Mouse (Mus musculus) mature B cell (primary cell): ENCODE results near the gene Tmcc3.
"Not testable (repeated sequence)": the region's sequence is repeated elsewhere in the genome, so short reads cannot be mapped to it uniquely, and the experiment has no call there.

Experiments used
- in situ Hi-C: fragments of 300-500 bp; cut with MboI; formaldehyde crosslinking; loops from 2 replicates; pipeline ENCODE4 v1.14.3; 2019

The Tmcc3 gene

GRCm38 (mm10) chr10:94514506-94515178 lies 202.9 kb downstream of the Tmcc3 start:
- in situ Hi-C loops, result no loop called here

- in situ Hi-C loops, result no loop called here
These were observed 203.4 kb downstream of the Tmcc3 start for GRCm38 (mm10) chr10:94515179-94515545.

GRCm38 (mm10) chr10:94515583-94515982 lies 203.8 kb downstream of the Tmcc3 start:
- in situ Hi-C loops, result no loop called here

GRCm38 (mm10) chr10:94519887-94520286 lies 208.1 kb downstream of the Tmcc3 start:
- in situ Hi-C loops, result no loop called here

- in situ Hi-C loops, result no loop called here
These were observed 208.8 kb downstream of the Tmcc3 start for GRCm38 (mm10) chr10:94520306-94521106.

- in situ Hi-C loops, result no loop called here
These were observed 209.3 kb downstream of the Tmcc3 start for GRCm38 (mm10) chr10:94521107-94521401.

- in situ Hi-C loops, result no loop called here
These were observed 210.0 kb downstream of the Tmcc3 start for GRCm38 (mm10) chr10:94521776-94522175.

GRCm38 (mm10) chr10:94523297-94523696 lies 211.5 kb downstream of the Tmcc3 start:
- in situ Hi-C loops, result no loop called here

GRCm38 (mm10) chr10:94523711-94524156 lies 212.0 kb downstream of the Tmcc3 start:
- in situ Hi-C loops, result no loop called here

GRCm38 (mm10) chr10:94524966-94525365 lies 213.2 kb downstream of the Tmcc3 start:
- in situ Hi-C loops, result no loop called here

- in situ Hi-C loops, result no loop called here
These were observed 214.0 kb downstream of the Tmcc3 start for GRCm38 (mm10) chr10:94525784-94526183.

- in situ Hi-C loops, result no loop called here
These were observed 215.1 kb downstream of the Tmcc3 start for GRCm38 (mm10) chr10:94526834-94527233.

- in situ Hi-C loops, result no loop called here
These were observed 215.5 kb downstream of the Tmcc3 start for GRCm38 (mm10) chr10:94527248-94527647.

- in situ Hi-C loops, result no loop called here
These were observed 218.3 kb downstream of the Tmcc3 start for GRCm38 (mm10) chr10:94530079-94530478.

- in situ Hi-C loops, result no loop called here
These were observed 219.7 kb downstream of the Tmcc3 start for GRCm38 (mm10) chr10:94531482-94531881.

- in situ Hi-C loops, result no loop called here
These were observed 221.5 kb downstream of the Tmcc3 start for GRCm38 (mm10) chr10:94533081-94533724.

GRCm38 (mm10) chr10:94538623-94539022 lies 226.9 kb downstream of the Tmcc3 start:
- in situ Hi-C loops, result not testable (repeated sequence)

- in situ Hi-C loops, result no loop called here
These were observed 228.5 kb downstream of the Tmcc3 start for GRCm38 (mm10) chr10:94540241-94540640.

GRCm38 (mm10) chr10:94543956-94544355 lies 232.2 kb downstream of the Tmcc3 start:
- in situ Hi-C loops, result no loop called here

GRCm38 (mm10) chr10:94544803-94545202 lies 233.1 kb downstream of the Tmcc3 start:
- in situ Hi-C loops, result no loop called here

GRCm38 (mm10) chr10:94545259-94546019 lies 233.7 kb downstream of the Tmcc3 start:
- in situ Hi-C loops, result no loop called here

GRCm38 (mm10) chr10:94546617-94547016 lies 234.9 kb downstream of the Tmcc3 start:
- in situ Hi-C loops, result no loop called here
